Mouse (Mus musculus) heart, postnatal 25 days (tissue): ENCODE data around the gene Zfp968. TPM values are rescaled to one million over a fixed set of nuclear protein-coding genes. Genes with fewer than 3 reads are reported as not detected.
"Not testable (repeated sequence)": the region's sequence is repeated elsewhere in the genome, so short reads cannot be mapped to it uniquely, and the experiment has no call there.

Experiments used
- DNase-seq: peaks from one replicate; pipeline ENCODE4 v3.0.0; 2022; ENCODE audit warnings: low spot score
- intact Hi-C: fragments of 180-260 bp; cut with DNase I; formaldehyde crosslinking; loops from one replicate; pipeline ENCODE4 v1.15.1; 2025
- total RNA-seq, 2 experiments: library from RNA; stranded (reverse); gene quantifications; 2 replicates each; pipeline ENCODE4 v1.2.3; 2021

The Zfp968 gene
- total RNA-seq, result 10 to 100 TPM; 38.4 to 48.0 TPM

GRCm38 (mm10) chr2:175372136-175372535 is at the start of gene Zfp968:
TSS of gene Zfp968 (plus strand) at chr2:175372436.
- DNase-seq, intact Hi-C loops: not testable (repeated sequence)

GRCm38 (mm10) chr2:175338097-175338496 is 34.1 kb upstream of the Zfp968 start, which contains the start of gene Gm4631:
TSS of gene Gm4631 (minus strand) at chr2:175338197.
- DNase-seq, intact Hi-C loops: not testable (repeated sequence)

Other genes starting within 250 kb of the Zfp968 start
- gene Gm14399, start 230.4 kb upstream of the Zfp968 start, total RNA-seq, result 10 to 100 TPM in 1 of 2 experiments, 1 to 10 TPM in 1; 8.7 to 11.8 TPM
- gene Gm14443, start 196.6 kb upstream of the Zfp968 start, total RNA-seq, result under 1 TPM; 0.53 to 0.55 TPM
- gene Gm14391, start 165.5 kb upstream of the Zfp968 start, total RNA-seq, result 10 to 100 TPM; 58.8 to 65.7 TPM
- 10 to 100 TPM in 1 of 2 experiments, not detected in 1; 13.8 TPM for gene Gm14440, start 97.3 kb upstream of the Zfp968 start, total RNA-seq
- 10 to 100 TPM; 44.6 to 46.0 TPM for gene Gm4631, start 34.2 kb upstream of the Zfp968 start, total RNA-seq
- gene Gm4724, start 63.4 kb downstream of the Zfp968 start, total RNA-seq, result 1 to 10 TPM; 1.9 to 2.6 TPM
- 1 to 10 TPM; 5.5 to 6.2 TPM for gene Zfp965, start 97.5 kb downstream of the Zfp968 start, total RNA-seq